Mouse (Mus musculus): ENCODE measurements at regions not wholly inside any gene's neighbourhood (a gene's known extent, or its start where the extent isn't known, plus 50 kb on each side); places are given as distances from the start of the nearest gene placed in this dataset.

- no peak overlapping the region for H3K4me2 ChIP-seq (ENCODE audit: low read length)
- WGBS = 60% methylated on average over 1 of the region's 1 CpGs
- ATAC-seq = no peak
- no peak overlapping the region for H3K27ac ChIP-seq (ENCODE audit: low read depth, low read length)
- H3K9me3 ChIP-seq (replicated peaks; ENCODE audit: control insufficient read depth, low read length) = no peaks in the 10 kb centered on the region
- no peak for DNase-seq (ENCODE audit: low spot score)
- H3K4me1 ChIP-seq (ENCODE audit: control insufficient read depth, insufficient read depth, low read length) = no peaks in the 10 kb centered on the region
- no peaks in the 10 kb centered on the region for H3K36me3 ChIP-seq (ENCODE audit: control insufficient read depth, insufficient read depth, low read length)
- no peak overlapping the region for H3K9ac ChIP-seq (ENCODE audit: low read length)
- H3K27me3 ChIP-seq (replicated peaks; ENCODE audit: control insufficient read depth, insufficient read depth, low read length) = no peaks in the 10 kb centered on the region
- H3K4me3 ChIP-seq (ENCODE audit: low read depth, low read length) = no peak overlapping the region
These were observed 358.6 kb upstream of the Diaph2 start for GRCm38 (mm10) chrX:129390920-129391319.

GRCm38 (mm10) chrX:129407778-129408177, 341.8 kb upstream of the Diaph2 start:
- ATAC-seq = no peak

GRCm38 (mm10) chrX:129410079-129410478, 339.5 kb upstream of the Diaph2 start:
- no peak overlapping the region for H3K4me2 ChIP-seq (ENCODE audit: low read length)
- H3K4me3 ChIP-seq (ENCODE audit: low read depth, low read length) = no peak overlapping the region
- DNase-seq (ENCODE audit: low spot score) (no peak), ATAC-seq (no peak)
- 72% methylated on average over 3 of the region's 3 CpGs for WGBS
- H3K9me3 ChIP-seq (replicated peaks; ENCODE audit: control insufficient read depth, low read length) = no peaks in the 10 kb centered on the region
- H3K36me3 ChIP-seq (ENCODE audit: control insufficient read depth, insufficient read depth, low read length) = no peaks in the 10 kb centered on the region
- no peak overlapping the region for H3K9ac ChIP-seq (ENCODE audit: low read length)
- no peaks in the 10 kb centered on the region for H3K27me3 ChIP-seq (replicated peaks; ENCODE audit: control insufficient read depth, insufficient read depth, low read length)
- H3K27ac ChIP-seq (ENCODE audit: low read depth, low read length) = no peak overlapping the region
- H3K4me1 ChIP-seq (ENCODE audit: control insufficient read depth, insufficient read depth, low read length) = no peaks in the 10 kb centered on the region

More at GRCm38 (mm10) chrX:129407778-129408177, 341.8 kb upstream of the Diaph2 start:
- Histone ChIP-seq H3K9ac (ENCODE audit: low read length) (no peak overlapping the region), H3K9me3 (replicated peaks; ENCODE audit: control insufficient read depth, low read length) (no peaks in the 10 kb centered on the region), H3K4me1 (ENCODE audit: control insufficient read depth, insufficient read depth, low read length) (no peaks in the 10 kb centered on the region), H3K36me3 (ENCODE audit: control insufficient read depth, insufficient read depth, low read length) (no peaks in the 10 kb centered on the region), H3K4me2 (ENCODE audit: low read length) (no peak overlapping the region), H3K27me3 (replicated peaks; ENCODE audit: control insufficient read depth, insufficient read depth, low read length) (no peaks in the 10 kb centered on the region), H3K4me3 (ENCODE audit: low read depth, low read length) (no peak overlapping the region), H3K27ac (ENCODE audit: low read depth, low read length) (no peak overlapping the region)
- 93% methylated on average over 1 of the region's 1 CpGs for WGBS
- DNase-seq (ENCODE audit: low spot score) = no peak

- 55% methylated on average over 3 of the region's 3 CpGs for WGBS
- Histone ChIP-seq H3K4me1 (ENCODE audit: control insufficient read depth, insufficient read depth, low read length) (no peaks in the 10 kb centered on the region), H3K27me3 (replicated peaks; ENCODE audit: control insufficient read depth, insufficient read depth, low read length) (no peaks in the 10 kb centered on the region), H3K27ac (ENCODE audit: low read depth, low read length) (no peak overlapping the region), H3K4me2 (ENCODE audit: low read length) (no peak overlapping the region), H3K9me3 (replicated peaks; ENCODE audit: control insufficient read depth, low read length) (no peaks in the 10 kb centered on the region), H3K4me3 (ENCODE audit: low read depth, low read length) (no peak overlapping the region), H3K9ac (ENCODE audit: low read length) (no peak overlapping the region), H3K36me3 (ENCODE audit: control insufficient read depth, insufficient read depth, low read length) (no peaks in the 10 kb centered on the region)
- ATAC-seq (no peak), DNase-seq (ENCODE audit: low spot score) (peak; percentile 20)
These were observed 336.5 kb upstream of the Diaph2 start for GRCm38 (mm10) chrX:129412939-129413627.

GRCm38 (mm10) chrX:129413628-129414000, 335.9 kb upstream of the Diaph2 start:
- H3K27me3 ChIP-seq (replicated peaks; ENCODE audit: control insufficient read depth, insufficient read depth, low read length) = no peaks in the 10 kb centered on the region
- no peaks in the 10 kb centered on the region for H3K4me1 ChIP-seq (ENCODE audit: control insufficient read depth, insufficient read depth, low read length)
- H3K9me3 ChIP-seq (replicated peaks; ENCODE audit: control insufficient read depth, low read length) = no peaks in the 10 kb centered on the region
- no peak overlapping the region for H3K9ac ChIP-seq (ENCODE audit: low read length)
- no peak overlapping the region for H3K4me2 ChIP-seq (ENCODE audit: low read length)
- H3K4me3 ChIP-seq (ENCODE audit: low read depth, low read length) = no peak overlapping the region
- H3K36me3 ChIP-seq (ENCODE audit: control insufficient read depth, insufficient read depth, low read length) = no peaks in the 10 kb centered on the region
- no peak; the same call in 1 of the 2 replicates for ATAC-seq
- peak; percentile 10 for DNase-seq (ENCODE audit: low spot score)
- no peak overlapping the region for H3K27ac ChIP-seq (ENCODE audit: low read depth, low read length)

GRCm38 (mm10) chrX:129415326-129415725, 334.2 kb upstream of the Diaph2 start:
- no peaks in the 10 kb centered on the region for H3K27me3 ChIP-seq (replicated peaks; ENCODE audit: control insufficient read depth, insufficient read depth, low read length)
- no peak for DNase-seq (ENCODE audit: low spot score)
- 67% methylated on average over 4 of the region's 4 CpGs for WGBS

GRCm38 (mm10) chrX:129448545-129448944, 301.0 kb upstream of the Diaph2 start:
- no peaks in the 10 kb centered on the region for H3K36me3 ChIP-seq (ENCODE audit: control insufficient read depth, insufficient read depth, low read length)
- WGBS = 91% methylated on average over 6 of the region's 6 CpGs
- no peak for DNase-seq (ENCODE audit: low spot score)
- no peaks in the 10 kb centered on the region for H3K9me3 ChIP-seq (replicated peaks; ENCODE audit: control insufficient read depth, low read length)
- H3K4me3 ChIP-seq (ENCODE audit: low read depth, low read length) = no peak overlapping the region
- H3K4me1 ChIP-seq (ENCODE audit: control insufficient read depth, insufficient read depth, low read length) = no peaks in the 10 kb centered on the region
- ATAC-seq = no peak
- no peak overlapping the region for H3K4me2 ChIP-seq (ENCODE audit: low read length)
- H3K9ac ChIP-seq (ENCODE audit: low read length) = no peak overlapping the region
- no peak overlapping the region for H3K27ac ChIP-seq (ENCODE audit: low read depth, low read length)
- no peaks in the 10 kb centered on the region for H3K27me3 ChIP-seq (replicated peaks; ENCODE audit: control insufficient read depth, insufficient read depth, low read length)

More at GRCm38 (mm10) chrX:129415326-129415725, 334.2 kb upstream of the Diaph2 start:
- H3K4me2 ChIP-seq (ENCODE audit: low read length) = no peak overlapping the region
- H3K36me3 ChIP-seq (ENCODE audit: control insufficient read depth, insufficient read depth, low read length) = no peaks in the 10 kb centered on the region
- no peak overlapping the region for H3K4me3 ChIP-seq (ENCODE audit: low read depth, low read length)
- no peak for ATAC-seq
- H3K27ac ChIP-seq (ENCODE audit: low read depth, low read length) = no peak overlapping the region
- no peaks in the 10 kb centered on the region for H3K4me1 ChIP-seq (ENCODE audit: control insufficient read depth, insufficient read depth, low read length)
- no peak overlapping the region for H3K9ac ChIP-seq (ENCODE audit: low read length)
- no peaks in the 10 kb centered on the region for H3K9me3 ChIP-seq (replicated peaks; ENCODE audit: control insufficient read depth, low read length)

- Histone ChIP-seq H3K9ac (ENCODE audit: low read length) (no peak overlapping the region), H3K4me1 (ENCODE audit: control insufficient read depth, insufficient read depth, low read length) (no peaks in the 10 kb centered on the region), H3K27ac (ENCODE audit: low read depth, low read length) (no peak overlapping the region), H3K27me3 (replicated peaks; ENCODE audit: control insufficient read depth, insufficient read depth, low read length) (no peaks in the 10 kb centered on the region), H3K4me3 (ENCODE audit: low read depth, low read length) (no peak overlapping the region), H3K36me3 (ENCODE audit: control insufficient read depth, insufficient read depth, low read length) (no peaks in the 10 kb centered on the region), H3K4me2 (ENCODE audit: low read length) (no peak overlapping the region), H3K9me3 (replicated peaks; ENCODE audit: control insufficient read depth, low read length) (no peaks in the 10 kb centered on the region)
- WGBS = 68% methylated on average over 6 of the region's 6 CpGs
- DNase-seq (ENCODE audit: low spot score) (no peak), ATAC-seq (no peak)
These were observed 273.3 kb upstream of the Diaph2 start for GRCm38 (mm10) chrX:129476216-129476615.

- H3K27me3 ChIP-seq (replicated peaks; ENCODE audit: control insufficient read depth, insufficient read depth, low read length) = no peaks in the 10 kb centered on the region
- ATAC-seq (no peak), DNase-seq (ENCODE audit: low spot score) (peak; percentile 10)
- no peak overlapping the region for H3K9ac ChIP-seq (ENCODE audit: low read length)
- no peak overlapping the region for H3K27ac ChIP-seq (ENCODE audit: low read depth, low read length)
- H3K4me2 ChIP-seq (ENCODE audit: low read length) = no peak overlapping the region
- no peak overlapping the region for H3K4me3 ChIP-seq (ENCODE audit: low read depth, low read length)
- WGBS = 58% methylated on average over 2 of the region's 2 CpGs
- no peaks in the 10 kb centered on the region for H3K9me3 ChIP-seq (replicated peaks; ENCODE audit: control insufficient read depth, low read length)
- H3K4me1 ChIP-seq (ENCODE audit: control insufficient read depth, insufficient read depth, low read length) = no peaks in the 10 kb centered on the region
- no peaks in the 10 kb centered on the region for H3K36me3 ChIP-seq (ENCODE audit: control insufficient read depth, insufficient read depth, low read length)
These were observed 255.0 kb upstream of the Diaph2 start for GRCm38 (mm10) chrX:129494562-129494961.
